Mouse (Mus musculus): Measurements from ENCODE around the gene Ptgs1.
"Not testable (repeated sequence)": the region's sequence is repeated elsewhere in the genome, so short reads cannot be mapped to it uniquely, and the experiment has no call there.

The Ptgs1 gene

GRCm38 (mm10) chr2:36230366-36230765 is at the start of gene Ptgs1:
Gene Ptgs1, plus strand, starts transcription at chr2:36230426.
- DNase-seq (ENCODE audit: extremely low read depth, insufficient read length, low spot score), result peak; percentile 80

GRCm38 (mm10) chr2:36181587-36182368 is 48.4 kb upstream of the Ptgs1 start:
- DNase-seq (ENCODE audit: extremely low read depth, insufficient read length, low spot score), result not testable (repeated sequence)

GRCm38 (mm10) chr2:36183278-36183677 is 46.9 kb upstream of the Ptgs1 start:
- DNase-seq (ENCODE audit: extremely low read depth, insufficient read length, low spot score), result no peak

GRCm38 (mm10) chr2:36184192-36184591 is 46.0 kb upstream of the Ptgs1 start:
- no peak for DNase-seq (ENCODE audit: extremely low read depth, insufficient read length, low spot score)

GRCm38 (mm10) chr2:36184876-36185275 is 45.4 kb upstream of the Ptgs1 start:
- no peak for DNase-seq (ENCODE audit: extremely low read depth, insufficient read length, low spot score)

- not testable (repeated sequence) for DNase-seq (ENCODE audit: extremely low read depth, insufficient read length, low spot score)
Measured at GRCm38 (mm10) chr2:36189200-36189599, 41.0 kb upstream of the Ptgs1 start.

- DNase-seq (ENCODE audit: extremely low read depth, insufficient read length, low spot score), result no peak
Measured at GRCm38 (mm10) chr2:36191098-36191941, 38.9 kb upstream of the Ptgs1 start.

GRCm38 (mm10) chr2:36197021-36197420 is 33.2 kb upstream of the Ptgs1 start:
- DNase-seq (ENCODE audit: extremely low read depth, insufficient read length, low spot score), result no peak

GRCm38 (mm10) chr2:36197919-36198881 is 32.0 kb upstream of the Ptgs1 start:
- DNase-seq (ENCODE audit: extremely low read depth, insufficient read length, low spot score), result no peak

- DNase-seq (ENCODE audit: extremely low read depth, insufficient read length, low spot score), result no peak
Measured at GRCm38 (mm10) chr2:36198882-36199262, 31.4 kb upstream of the Ptgs1 start.

- no peak for DNase-seq (ENCODE audit: extremely low read depth, insufficient read length, low spot score)
Measured at GRCm38 (mm10) chr2:36200813-36201212, 29.4 kb upstream of the Ptgs1 start.

- DNase-seq (ENCODE audit: extremely low read depth, insufficient read length, low spot score), result no peak
Measured at GRCm38 (mm10) chr2:36201756-36202610, 28.2 kb upstream of the Ptgs1 start.

- DNase-seq (ENCODE audit: extremely low read depth, insufficient read length, low spot score), result no peak
Measured at GRCm38 (mm10) chr2:36202611-36202880, 27.7 kb upstream of the Ptgs1 start.

GRCm38 (mm10) chr2:36203011-36203825 is 27.0 kb upstream of the Ptgs1 start:
- no peak for DNase-seq (ENCODE audit: extremely low read depth, insufficient read length, low spot score)

GRCm38 (mm10) chr2:36204595-36204994 is 25.6 kb upstream of the Ptgs1 start:
- DNase-seq (ENCODE audit: extremely low read depth, insufficient read length, low spot score), result no peak

GRCm38 (mm10) chr2:36207071-36207470 is 23.2 kb upstream of the Ptgs1 start:
- DNase-seq (ENCODE audit: extremely low read depth, insufficient read length, low spot score), result no peak

- no peak for DNase-seq (ENCODE audit: extremely low read depth, insufficient read length, low spot score)
Measured at GRCm38 (mm10) chr2:36210796-36211195, 19.4 kb upstream of the Ptgs1 start.

GRCm38 (mm10) chr2:36211785-36212184 is 18.4 kb upstream of the Ptgs1 start:
- DNase-seq (ENCODE audit: extremely low read depth, insufficient read length, low spot score), result no peak

- no peak for DNase-seq (ENCODE audit: extremely low read depth, insufficient read length, low spot score)
Measured at GRCm38 (mm10) chr2:36213108-36213507, 17.1 kb upstream of the Ptgs1 start.
